Mouse (Mus musculus) heart, adult 8-10 months (tissue): Measurements from ENCODE around the gene 6030445D17Rik. TPM values are rescaled to one million over a fixed set of nuclear protein-coding genes. Genes with fewer than 3 reads are reported as not detected.

ENCODE experiments used
- DNase-seq: peaks from one replicate; pipeline ENCODE4 v3.0.0; 2022; ENCODE audit warnings: low spot score
- total RNA-seq, 4 experiments: library from RNA; stranded (reverse); gene quantifications; 2 replicates each; pipeline ENCODE4 v1.2.4; 2022

6030445D17Rik gene
- total RNA-seq = under 1 TPM in 3 of 4 experiments, not detected in 1; 0.24 to 0.60 (median 0.41) TPM

DNA sequence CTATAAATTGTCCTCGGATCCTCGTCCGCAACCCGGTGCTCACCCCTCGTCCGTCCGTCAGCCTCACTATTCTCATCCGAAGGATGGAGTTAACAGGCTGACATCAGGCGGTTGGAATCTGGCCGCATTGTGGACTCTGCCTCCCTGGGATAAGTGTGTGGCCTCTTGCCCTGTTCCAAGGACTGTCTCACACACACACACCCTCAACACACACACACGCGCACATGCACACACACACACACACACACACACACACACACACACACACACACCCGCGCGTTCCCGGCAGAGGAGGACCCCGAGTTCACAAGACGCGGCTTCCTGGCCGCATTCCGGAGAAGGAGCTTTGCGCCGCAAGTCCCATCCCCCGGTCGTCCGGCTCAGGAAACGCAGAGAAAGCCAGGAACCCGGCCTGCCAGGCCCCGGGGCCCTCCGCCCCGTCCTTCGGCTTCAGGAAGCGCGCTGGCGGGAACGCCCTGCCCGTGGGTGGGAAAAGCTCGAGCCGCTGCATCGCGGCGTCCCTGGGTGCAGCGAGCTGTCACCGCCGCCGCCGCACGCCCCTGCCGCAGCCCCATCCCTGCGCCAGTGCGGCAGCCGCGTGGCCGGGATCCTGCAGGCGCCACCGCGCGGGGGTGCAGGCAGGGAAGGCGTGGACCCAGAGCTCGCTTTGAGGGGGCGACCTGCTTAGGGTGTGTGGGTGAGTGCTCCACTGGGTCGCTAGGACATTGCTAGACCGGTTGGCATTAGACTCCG is at the start of gene 6030445D17Rik:
Gene 6030445D17Rik (plus strand): TSS at position 165 of the 753 bp plus-strand sequence.
- DNase-seq = peak; percentile 89

DNA sequence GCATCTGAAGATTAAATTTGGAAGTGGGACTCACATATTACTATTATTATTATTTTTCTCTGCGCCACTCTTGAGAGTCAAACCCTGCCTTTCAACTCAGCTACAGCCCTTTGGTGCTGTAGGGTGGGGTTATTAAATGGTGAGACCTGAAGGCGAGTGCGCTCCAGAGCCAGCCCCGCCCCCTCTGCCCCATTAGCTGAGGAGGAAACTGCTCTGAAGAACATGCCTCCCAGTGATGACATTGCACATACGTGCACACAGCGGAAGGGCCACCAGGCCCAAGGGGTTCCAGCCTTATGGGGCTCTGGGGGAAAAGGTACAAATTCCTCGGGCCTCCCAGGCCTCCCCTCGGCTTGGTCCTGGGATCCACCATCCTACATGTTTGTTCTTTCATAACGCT is 46.6 kb upstream of the 6030445D17Rik start:
- no peak for DNase-seq

DNA sequence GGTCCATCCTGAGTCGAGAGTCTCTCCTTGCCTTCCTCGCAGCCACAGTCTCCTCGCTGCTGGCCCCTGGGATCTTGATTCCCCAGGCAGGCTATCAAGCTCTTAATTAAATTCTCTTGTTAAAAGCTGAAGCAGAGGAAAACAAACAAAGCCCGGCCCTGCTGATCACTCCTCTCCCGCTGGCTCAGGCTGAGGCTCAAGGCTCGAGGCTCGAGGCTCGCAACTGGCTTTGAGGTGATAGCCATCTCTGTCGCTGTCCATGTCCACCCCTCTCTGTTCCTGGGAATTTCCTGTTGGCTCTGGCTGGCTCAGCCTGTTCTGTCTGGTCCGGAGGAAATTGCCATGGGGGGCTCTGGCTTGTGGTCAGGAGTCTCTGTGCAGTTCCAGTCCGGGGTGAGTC is 43.1 kb upstream of the 6030445D17Rik start:
- no peak for DNase-seq

DNA sequence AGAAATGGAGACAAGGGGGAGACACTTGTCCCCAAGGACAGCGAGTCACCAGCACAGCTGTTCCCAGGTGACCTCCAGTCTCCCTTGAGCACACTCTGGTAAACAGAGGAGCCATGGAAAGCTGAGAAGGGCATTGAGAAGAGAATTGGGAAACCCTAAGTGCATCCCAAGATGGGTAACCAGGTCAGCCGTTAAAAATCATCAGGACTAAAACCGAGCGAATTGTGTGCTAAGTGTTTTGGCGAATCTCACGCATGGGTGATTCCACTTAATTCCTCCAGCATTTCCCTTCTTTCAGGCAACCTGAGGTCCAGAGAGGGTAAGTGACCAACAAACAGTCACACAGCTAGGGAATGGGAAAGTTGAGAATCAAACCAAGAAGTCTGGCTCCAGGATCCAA is 42.7 kb upstream of the 6030445D17Rik start:
- no peak for DNase-seq

DNA sequence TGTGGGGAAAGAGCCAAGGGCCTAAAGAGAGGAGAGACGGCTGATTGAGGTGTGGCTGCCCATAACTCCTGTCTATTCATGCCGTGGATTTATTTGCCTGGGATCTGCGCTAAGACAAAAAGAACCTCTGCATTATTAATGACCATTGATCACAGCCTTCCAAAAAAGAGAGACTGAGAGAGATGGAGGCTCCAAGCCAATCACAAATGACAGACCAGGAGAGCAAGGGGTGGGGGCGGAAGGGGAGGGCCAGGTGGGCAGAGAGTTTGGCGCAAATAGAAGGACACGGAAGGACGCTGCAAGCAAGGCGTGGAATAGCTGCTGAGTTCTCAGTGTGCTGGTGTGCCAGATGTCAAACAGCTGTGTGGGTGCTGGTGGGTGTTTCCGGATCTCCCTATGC is 38.8 kb upstream of the 6030445D17Rik start, which contains the start of gene Htr1d:
Gene Htr1d (plus strand): TSS at position 301 of the 400 bp plus-strand sequence.
- DNase-seq = no peak

DNA sequence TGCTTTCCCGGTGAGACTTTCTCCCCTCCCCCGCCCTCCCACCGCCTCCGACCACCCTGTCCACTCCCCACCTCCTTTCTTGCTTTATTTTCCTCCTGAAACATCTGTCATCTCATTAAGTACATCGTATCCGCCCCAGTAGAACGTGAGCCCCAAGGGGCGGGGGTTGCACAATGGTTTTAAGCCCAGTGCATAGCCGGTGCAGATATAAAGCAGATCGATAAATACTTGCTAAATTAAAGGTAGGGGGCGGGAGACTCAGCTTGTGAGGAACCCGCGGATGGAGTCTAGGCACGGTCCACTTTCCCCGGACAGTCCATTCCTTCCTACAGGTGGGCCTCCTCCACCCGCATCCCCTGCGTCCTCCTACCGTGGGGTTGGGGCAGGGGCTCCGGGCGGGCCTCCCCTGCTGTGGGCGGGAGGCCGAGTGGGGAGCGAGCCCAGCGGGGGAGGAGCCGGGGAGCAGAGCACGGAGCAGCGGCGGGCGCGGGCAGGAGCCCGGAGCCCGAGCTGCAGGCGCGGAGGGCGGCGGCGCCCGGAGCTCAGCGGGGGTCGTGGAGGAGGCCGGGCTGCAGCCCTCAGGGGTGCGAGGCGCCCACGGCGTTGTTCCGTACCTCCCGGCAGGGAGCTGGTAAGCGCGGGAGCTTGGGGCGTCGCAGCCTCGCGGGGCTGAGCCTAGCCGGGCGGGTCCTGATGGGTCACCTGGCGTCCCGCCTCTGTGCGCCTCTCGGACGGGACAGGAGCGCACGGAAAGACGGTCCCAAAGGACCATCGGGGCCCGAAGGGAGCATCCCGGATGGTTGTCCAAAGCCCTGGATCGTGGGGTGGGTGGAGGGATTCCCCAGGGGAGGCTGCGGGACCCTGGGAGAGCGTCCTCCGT is 37.7 kb upstream of the 6030445D17Rik start:
- DNase-seq = no peak

DNA sequence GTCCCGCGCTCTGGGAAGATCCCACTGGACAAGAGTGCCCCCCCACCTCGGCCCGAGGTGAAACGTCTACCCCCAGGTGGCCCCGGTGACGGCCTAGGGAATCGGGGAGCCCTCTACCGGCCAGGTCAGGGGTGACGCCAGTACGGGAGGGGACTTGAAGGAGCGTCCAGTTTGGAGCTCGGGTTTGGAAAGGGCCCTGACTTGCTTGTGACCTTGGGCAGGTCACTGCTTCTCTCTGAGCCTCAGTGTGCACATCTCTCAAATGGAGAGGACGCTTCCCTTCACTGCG is 37.1 kb upstream of the 6030445D17Rik start:
- no peak for DNase-seq

DNA sequence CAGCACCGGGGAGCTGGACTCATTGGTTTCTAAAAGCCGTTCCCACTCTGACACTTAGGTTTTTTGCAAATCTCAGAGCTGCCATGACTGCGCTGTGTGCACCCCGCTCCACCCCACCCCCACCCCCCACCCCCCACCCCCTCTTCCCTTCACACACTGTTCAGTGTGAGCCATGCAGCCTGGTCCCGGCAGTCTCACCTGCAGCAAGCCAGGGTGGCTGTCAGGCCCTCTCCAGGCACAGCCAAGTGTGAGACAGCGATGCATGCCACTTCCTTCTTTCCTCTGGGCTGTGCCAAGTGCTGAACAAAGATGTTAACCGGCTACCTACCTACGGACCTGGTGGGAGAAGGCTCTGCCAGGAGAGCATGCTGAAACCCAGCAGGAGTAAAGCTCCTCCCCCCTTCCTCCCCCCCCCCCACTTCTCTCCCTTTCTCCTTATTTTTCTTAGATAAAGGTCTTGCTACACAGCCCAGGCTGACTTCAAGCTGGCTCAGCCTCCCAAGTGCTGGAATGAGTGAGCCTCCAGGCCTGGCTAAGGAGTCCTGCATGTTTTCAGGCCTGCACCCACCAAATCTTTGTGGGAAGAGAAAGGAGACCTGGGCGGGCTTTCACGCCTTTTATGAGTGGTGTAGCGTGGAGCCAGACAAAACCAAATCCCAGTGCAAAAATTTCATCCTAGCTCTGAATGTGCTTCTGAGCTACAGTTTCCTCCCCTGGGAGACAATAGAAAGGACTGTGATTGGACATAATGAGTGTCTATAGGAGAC is 31.3 kb upstream of the 6030445D17Rik start:
- no peak for DNase-seq

DNA sequence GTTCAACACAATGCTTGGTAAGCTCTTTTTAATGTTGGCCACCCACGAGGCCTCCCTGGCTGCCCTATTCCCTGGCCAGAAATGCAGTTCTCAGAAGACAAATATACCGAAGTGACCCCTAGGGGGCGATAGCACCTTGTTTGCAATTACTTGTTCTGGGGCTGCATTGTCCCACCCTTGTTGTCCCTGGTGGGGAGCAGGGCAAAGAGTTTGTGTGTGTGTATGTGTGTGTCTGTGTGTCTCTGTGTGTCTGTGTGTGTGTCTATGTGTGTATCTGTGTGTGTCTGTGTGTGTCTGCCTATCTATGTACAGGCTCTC is 30.7 kb upstream of the 6030445D17Rik start:
- peak; percentile 41 for DNase-seq

DNA sequence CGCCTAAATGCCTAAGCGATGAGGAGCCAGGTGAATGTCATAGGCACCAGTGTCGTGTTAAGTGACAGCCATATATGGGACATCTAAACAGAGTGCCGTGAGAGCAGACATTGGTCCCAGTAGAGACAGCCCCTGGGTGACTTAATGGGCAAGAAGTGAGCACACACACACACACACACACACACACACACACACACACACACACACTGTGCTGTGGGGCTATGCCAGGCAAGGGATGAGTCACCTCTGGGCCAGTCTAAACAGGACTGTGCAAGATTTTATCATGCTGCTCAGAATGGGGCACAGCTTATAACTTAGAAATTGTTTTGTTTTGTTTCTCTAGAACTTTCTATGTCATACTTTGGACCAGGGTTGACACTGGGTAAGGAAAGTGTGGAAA is 28.0 kb upstream of the 6030445D17Rik start:
- DNase-seq = no peak

DNA sequence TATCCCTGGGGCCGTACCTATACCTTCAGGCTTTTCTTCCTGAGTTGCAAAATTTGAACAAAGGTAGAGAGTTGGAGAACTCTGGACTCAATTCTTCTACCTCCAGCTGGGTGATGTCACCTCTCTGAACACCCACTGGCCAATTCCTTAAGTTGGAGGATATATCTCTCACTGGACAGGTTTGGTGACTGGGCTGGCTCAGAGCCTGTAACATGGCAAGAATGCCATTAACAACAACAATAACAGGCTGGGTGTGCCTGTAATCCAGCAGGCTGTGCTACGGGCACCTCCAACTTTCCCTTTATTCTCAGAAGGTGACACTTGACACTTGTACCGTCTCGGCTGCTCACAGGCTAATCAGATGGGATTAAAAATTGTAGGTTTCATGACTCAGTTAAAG is 22.9 kb upstream of the 6030445D17Rik start:
- no peak for DNase-seq

DNA sequence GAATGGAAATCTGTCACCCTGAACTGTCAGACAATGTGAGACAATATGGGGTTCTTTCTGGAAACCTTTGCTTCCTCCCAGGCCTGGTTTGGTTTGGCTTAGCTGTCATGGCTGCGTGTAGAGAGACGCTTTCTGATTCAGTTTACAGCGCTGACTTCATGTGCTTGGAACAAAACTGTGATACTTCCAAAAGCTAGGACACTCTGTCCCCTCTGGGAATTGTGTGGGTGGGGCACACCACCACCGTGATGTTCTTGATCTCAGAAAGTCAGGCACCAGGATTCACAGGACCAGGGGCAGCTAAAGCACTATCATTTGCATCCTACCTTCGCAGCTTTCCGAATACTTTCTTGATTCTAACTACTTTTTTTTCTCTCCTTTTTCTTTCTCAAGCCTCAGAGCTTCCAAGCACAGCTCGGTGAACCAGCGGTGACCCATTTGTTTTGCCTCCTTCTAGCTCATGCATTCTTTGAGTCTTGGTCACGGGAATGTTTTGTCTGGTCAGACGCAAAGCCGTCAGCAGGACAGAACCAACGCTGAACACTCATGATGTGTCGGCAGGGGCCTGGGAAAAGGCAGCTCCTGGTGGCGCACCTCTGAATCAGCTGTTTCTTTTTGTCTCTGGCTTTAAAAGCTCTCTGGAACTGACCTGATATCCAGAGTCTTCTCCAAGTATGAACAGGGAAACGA is 20.6 kb upstream of the 6030445D17Rik start:
- no peak for DNase-seq

DNA sequence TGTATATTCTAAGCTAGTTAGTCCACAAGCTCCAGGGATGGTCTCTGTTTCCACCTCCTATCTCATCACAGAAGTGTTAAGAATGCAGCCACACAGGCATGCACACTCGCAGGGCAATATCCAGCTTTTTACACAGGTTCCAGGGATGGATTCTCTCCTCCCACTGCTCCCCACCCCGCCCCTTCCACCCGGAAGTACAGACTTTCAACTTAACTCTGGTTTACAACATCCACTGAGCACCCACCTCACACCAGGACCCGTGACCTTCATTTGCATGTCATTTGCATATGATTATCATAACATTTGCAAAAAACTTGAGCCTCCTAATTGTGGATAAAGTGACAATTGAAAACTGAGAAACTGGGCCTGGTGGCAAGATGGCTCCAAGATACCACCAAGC is 17.5 kb upstream of the 6030445D17Rik start:
- DNase-seq = no peak

DNA sequence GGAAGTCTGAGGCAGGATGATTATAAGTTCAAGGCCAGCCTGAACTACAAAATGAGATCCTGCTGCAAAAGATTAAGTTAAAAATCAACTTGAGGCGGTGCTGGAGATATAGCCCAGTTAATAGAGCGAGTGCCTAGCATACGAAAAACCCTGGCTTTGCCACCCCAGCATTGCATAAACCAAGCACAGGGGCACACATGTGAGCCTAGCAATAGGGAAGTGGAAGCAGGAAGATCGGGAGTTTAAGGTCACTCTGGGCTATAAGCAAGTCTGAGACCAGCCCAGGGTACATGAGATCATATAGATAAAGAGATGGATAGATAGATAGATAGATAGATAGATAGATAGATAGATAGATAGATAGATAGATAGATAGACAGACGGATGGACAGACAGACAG is 12.3 kb upstream of the 6030445D17Rik start:
- DNase-seq = no peak

DNA sequence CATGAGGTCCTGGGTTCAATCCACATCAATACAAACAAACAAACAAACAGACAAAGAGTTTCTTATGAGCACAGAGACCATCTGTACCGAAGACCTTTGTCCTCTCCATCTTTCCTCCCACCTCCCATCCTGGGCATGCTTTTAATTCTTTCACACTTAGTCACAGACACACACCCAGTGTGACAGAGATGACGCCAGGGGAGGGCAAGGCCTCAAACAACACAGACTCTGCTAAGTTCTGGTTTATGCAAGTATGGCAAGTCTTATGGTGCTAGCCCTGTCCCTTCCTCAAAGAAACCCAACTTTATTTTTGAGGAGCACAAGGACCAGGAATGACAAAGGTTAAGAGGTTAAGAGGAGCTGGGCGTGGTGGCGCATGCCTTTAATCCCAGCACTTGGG is 11.8 kb upstream of the 6030445D17Rik start:
- no peak for DNase-seq

DNA sequence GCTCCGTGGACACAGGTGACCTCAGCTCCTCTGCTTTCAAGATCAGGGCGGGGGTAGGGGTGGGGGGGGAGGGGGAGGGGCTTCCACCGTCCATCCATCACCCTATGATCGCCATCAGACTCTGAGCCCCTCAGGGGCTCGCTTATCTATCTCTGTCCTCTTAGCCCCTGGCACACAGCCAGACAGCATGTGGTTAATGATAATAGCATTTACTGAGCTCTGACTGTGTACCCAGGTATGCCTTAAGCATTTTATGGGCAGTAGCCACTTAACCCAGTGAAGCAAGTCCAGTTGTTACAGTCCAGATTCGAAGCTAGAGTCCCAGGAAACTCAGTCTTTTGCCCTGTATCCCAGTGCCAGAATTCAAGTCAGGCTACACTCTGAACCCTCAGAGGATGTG is 10.5 kb upstream of the 6030445D17Rik start:
- DNase-seq = no peak

DNA sequence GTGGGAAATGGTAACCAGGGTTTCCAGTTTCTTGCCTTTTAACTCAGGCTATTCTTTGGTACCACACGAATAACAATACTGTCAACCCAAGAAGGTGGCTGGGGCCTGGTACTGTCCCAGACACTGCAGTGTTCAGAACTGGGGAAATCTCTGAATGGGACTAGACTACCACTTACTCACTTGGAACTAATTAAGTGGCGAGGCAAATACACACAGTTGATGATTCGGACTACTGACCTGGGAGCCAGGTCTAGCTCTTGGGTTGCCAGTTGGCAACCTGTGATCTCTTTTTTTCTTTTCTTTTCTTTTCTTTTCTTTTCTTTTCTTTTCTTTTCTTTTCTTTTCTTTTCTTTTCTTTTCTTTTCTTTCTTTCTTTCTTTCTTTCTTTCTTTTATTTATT is 9.8 kb upstream of the 6030445D17Rik start:
- no peak for DNase-seq

DNA sequence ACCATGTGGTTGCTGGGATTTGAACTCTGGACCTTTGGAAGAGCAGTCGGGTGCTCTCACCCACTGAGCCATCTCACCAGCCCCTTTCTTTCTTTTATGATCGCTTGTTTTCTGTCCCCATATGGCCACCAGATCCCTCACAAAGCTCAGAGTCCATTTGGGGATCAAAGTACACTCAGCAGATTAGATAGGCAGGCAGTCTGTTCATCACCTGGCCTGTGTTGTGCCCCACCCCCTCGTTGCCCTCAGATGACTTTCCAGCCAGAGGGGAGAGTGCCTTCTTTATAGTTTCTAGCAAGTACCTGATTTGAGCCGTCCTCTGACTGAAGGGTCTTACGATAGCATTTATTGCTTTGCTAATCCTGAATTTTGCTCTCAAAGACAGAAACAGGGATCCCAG is 9.3 kb upstream of the 6030445D17Rik start:
- no peak for DNase-seq

DNA sequence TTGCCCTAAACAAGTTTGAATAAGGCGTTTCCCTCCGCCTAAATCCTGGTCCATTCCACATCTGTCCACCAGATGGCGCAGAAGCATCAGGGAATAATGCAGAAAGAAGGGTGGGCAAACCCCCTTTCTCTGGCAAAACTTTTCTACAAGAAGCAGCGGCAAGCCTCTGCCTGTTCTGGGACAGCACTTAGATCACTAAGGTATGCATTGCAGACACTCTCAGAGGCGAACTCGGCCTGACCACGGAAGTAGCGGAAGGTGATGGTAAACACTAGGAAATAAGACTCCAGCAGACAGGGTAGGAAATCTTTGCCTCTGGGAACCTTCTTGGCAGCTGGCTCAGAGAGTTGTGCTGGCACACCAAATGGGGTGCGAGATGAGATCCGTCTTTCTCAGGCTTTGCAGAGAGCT is 7.2 kb upstream of the 6030445D17Rik start:
- peak; percentile 84 for DNase-seq

DNA sequence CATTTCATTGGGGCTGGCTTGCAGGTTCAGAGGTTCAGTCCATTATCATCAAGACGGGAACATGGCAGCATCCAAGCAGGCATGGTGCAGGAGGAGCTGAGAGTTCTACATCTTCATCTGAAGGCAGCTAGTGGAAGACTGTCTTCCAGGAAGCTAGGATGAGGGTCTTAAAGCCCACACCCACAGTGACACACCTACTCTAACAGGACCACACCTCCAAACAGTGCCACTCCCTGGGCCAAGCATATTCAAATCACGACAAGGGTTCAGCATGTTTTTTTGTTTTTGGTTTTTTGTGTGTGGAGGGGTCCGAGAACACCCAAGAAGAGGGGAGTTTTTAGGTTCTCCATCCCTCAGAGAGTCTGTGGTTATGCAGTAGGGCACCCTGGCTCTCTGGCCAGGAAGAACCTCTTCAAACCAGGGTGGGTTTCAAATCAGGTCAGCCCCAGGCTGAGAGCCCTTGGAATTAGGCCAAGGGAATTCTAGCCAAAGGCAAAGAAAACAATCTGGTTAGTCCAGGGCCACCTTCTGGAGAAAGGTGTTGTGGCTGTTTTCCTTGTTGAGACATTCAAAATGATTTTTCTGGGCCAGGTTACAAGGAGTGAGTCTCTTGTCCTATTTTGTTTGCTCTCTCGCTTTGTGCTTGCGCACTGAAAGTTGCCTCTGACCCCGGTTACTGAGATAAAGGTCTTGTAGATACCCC is 5.4 kb upstream of the 6030445D17Rik start:
- DNase-seq = no peak

DNA sequence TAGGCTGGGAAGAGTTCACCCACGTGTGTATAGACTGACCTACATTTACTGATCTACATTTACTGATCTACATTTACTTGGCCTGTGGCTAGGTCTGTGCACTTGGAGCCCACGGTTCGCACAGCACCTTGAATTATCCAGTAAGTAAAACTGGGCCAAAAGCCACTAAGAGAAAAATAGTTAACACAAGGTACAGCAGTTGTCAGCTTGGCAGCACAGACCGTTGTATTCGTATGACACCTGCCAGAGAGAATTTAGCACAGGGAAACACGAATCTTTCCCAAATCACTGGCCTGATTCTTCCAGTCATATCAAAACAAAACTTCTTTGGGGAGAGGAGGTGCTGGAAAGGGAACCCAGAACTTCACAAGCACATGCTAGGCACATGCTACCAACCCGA is 3.8 kb upstream of the 6030445D17Rik start:
- DNase-seq = no peak
